Mouse (Mus musculus): ENCODE measurements around the gene Comt.

Gene Comt

GRCm38 (mm10) chr16:18388583-18389435 lies 37.8 kb downstream of the Comt start:
- DNase-seq, result peak in 1 of 2 experiments; percentile 39

DNA sequence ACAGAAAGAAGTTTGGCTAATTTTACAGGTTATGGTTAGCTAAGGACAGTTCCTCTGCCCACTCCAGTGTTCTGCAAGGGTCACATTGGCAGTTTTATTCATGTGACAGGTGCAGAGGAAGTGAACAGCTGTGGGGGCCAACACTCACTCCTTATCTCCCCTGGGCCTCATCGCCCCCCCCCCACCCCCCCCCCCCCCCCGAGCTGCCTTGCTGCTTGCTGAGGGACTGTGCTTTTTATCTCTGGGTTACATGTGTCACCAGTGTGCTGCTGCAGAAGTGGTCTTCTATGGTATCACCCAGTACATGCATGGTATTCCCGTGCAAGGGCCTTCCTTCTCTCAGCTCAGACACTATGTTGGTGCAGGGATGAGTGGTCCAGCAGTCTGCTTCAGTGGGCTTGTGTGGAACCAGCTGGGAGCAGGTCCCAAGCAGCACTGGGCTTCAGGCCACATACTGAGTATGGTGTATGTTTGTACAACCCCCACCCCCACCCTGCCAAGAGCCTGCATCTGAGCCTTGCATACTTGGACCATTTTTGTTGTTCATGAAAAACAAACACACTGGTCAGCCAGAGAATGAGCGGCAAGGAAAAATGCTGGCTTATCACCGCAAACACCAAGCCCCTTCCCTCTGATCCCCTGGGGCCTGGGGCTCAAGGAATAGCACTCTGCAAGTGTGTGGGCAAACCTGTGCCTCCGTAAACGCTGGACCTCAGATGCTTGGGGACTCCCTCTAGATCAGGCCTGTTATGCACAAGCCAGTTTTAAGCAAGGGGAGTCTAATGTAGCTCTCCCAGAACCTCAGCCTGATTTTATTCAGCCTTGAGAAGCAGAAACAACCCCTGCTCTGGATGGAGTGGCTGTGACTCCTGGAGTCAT lies 38.7 kb downstream of the Comt start:
- peak in 1 of 2 experiments; percentile 12 for DNase-seq

GRCm38 (mm10) chr16:18386972-18387371 lies 39.7 kb downstream of the Comt start:
- peak in 1 of 2 experiments; percentile 2 for DNase-seq

DNA sequence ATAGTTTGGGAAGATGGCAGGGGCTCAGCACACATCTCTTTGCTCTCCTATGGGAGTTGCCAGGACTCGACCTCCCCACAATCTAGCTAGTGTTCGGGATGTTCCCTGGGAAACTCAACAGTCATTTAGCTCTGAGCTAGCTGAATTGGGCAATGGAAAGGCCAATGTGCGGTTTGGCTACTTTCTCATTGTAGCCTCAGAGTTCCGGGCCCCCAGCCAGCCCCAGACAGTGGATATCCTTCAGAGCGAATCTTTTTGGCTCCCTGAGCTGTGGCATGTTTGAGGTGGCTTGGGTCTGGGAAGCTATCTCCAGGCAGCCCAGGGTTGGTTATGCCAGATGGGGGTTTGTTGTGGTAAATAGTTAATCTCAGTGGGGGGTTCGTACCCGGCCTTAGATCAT lies 40.2 kb downstream of the Comt start:
- peak; percentile 45 to 55 for DNase-seq

DNA sequence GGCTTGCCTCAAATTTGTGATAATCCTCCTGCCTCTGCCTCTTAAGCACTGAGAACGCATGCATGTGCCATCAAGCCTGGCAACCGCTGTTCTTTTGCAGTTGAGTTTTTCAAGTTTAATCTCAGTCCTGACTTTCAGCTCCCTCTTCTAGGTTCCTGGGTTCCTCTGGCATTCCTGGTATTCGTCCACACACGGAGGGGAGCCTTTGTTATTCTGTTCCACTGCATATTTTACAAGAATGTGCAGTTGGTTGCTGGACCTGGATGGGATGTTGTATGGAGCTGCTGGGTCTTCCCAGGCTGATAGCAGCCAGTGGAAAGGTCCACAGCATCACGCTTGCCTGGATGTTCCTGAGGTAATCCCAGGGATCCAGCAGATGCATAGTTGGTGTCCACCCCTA lies 41.2 kb downstream of the Comt start:
- DNase-seq, result no peak

DNA sequence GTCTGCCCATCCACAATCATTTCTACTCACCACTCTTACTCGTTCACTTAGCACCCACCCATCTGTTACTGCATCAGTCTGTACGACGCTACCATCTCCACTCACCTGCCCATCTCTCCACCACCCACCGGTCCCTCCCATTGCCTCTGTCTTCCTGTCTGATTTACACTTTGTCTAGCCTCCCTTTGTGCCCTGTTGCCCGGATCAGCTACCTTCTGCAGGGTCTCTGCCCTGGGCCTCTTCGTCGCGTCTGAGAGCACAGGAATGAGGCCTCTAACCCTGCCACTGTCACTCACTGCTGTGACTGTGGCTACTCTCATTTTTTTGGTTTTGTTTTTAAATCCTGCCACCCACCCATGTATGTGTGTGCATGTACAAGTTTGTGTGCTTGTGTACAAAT lies 42.0 kb downstream of the Comt start:
- peak in 1 of 2 experiments; percentile 1 for DNase-seq

- DNase-seq, result peak in 1 of 2 experiments; percentile 24
These were observed 42.4 kb downstream of the Comt start for GRCm38 (mm10) chr16:18384211-18384610.

DNA sequence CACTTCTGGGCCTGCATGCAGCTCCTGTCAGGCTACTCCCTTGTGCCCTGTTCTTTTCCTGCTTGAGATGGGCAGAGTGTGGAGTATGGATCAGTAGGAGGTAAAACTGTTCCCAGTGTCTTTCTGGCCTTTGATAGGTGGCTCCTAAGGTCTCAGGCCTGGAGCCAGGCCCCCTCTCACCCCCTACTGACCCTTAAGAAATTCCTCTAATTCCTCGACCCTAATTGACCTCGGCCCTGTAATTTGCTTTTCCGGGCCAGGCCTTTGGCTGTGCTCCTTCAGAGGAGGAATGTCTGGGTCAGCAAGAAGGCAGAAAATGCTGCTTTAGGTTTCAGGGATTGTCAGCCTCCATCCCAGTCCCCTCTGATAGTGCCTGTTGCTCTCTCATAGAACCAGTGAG lies 42.9 kb downstream of the Comt start:
- peak; percentile 59 to 81 for DNase-seq

DNA sequence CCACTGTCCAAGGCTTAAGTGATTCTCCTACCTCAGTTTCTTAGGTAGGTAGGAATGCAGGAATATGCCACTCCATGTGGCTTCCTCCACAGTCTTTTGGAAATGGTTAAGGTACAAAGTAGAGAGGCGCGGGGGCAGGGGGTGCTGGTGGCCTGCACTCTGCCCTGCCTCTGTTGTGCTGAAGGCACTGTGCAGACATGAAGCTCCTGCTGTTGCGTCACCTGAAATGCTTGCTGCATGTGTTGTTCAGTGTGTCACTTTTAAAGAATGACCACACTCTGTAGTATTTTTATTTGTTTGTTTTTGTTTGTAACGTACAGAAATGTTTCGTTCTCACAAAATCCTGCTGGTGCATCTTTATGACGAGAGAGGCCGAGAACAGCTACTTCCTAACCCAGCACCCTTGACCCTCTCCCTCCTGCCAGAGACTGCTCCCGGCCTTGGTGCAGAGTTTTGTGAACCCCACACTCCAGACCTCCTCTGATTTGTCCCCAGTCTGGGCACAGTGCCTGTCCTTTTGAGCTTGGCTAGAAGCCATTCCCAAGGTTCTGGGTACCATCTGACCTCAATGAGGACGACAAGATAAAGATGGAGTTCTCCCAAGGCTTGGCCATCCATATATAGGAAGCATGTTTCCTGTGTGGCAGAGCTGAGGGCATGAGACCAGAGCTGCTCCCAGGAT lies 43.5 kb downstream of the Comt start:
- peak; percentile 56 to 57 for DNase-seq

DNA sequence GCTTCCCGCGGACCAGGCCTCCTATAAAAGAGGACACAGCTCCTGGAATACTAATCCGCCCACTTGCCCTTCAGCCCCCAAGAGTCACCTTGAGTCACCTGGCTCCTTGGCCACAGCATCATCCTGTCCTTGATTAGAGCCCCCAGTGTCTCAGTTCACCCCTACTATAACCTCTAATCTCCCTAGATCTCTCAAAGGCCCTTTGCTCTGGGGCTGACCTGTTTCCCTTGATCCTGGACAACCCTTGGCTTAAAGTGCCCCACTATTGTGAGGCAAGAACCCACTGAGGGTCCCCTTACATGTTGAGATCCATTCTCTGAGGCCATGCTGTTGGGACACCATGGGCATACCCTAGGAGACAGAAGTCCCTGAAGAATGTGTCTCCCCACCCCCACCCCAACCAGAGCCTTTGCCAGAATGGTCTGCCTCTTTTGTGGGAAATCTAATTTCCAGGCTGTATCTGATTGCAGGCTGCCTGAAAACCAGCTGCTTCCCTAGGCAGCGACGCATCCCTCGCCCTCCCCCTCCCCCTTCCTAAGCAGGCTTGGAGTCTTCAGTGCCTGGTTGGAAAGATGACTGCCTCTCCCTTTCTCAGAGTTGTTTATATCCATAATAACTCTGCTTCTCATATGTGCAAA lies 44.9 kb downstream of the Comt start:
- peak in 1 of 2 experiments; percentile 14 for DNase-seq

GRCm38 (mm10) chr16:18380495-18381063 lies 46.1 kb downstream of the Comt start:
- no peak for DNase-seq

DNA sequence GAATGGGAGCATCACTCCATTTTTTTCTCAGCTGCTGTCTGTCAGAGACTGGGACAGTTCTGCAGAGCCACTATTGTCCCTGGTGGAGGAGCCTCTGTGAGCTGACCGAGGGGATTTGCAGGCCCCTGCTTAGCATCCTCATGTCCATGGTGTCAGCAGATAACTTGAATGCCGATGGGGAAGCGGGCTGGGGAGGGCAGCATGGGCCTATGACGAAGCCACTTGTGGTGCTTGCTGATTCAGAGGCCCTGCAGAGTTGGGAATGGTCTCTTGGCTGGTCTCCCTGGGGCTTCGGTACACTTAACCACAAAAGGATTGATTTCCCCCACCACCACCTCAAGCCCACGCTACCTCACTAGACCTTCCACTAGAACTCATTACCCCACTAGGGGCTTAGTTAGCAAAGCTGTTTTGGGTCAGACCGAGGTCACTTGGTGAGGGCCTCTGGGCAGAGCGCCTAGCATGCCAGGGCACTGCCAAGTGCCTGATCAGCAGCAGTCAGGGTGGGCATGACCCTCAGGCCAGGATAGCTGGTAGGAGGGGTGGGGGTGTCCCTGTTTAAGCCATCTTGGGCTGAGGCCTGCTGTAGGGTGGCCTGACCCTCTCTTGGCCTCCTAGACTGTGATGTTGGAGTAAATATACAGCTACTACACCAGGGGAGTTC lies 47.2 kb downstream of the Comt start:
- peak; percentile 65 to 68 for DNase-seq

GRCm38 (mm10) chr16:18378489-18378888 lies 48.2 kb downstream of the Comt start:
- peak in 1 of 2 experiments; percentile 62 for DNase-seq

DNA sequence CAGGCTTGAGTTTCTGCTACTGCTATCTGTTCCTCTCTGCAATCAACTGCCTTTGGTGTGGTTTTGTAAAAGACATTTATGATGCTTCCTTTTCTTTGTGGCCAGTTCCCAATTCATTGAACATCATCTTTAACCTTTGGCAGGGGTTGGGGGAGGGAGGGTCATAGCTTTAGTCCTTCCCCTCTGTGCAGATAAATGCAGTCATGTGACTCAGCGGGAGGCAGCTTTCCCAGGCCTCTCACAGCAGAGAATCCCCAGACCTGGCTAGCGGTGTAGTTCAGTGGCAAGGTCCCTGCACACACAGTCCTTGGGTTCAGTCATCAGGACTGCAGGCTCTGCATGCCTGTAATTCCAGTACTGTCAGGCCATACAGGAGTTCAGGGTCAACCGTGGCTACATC lies 49.4 kb downstream of the Comt start:
- DNase-seq, result peak; percentile 74 to 77

- DNase-seq, result peak; percentile 43 to 53
These were observed 50.2 kb downstream of the Comt start for GRCm38 (mm10) chr16:18376297-18376954.

DNA sequence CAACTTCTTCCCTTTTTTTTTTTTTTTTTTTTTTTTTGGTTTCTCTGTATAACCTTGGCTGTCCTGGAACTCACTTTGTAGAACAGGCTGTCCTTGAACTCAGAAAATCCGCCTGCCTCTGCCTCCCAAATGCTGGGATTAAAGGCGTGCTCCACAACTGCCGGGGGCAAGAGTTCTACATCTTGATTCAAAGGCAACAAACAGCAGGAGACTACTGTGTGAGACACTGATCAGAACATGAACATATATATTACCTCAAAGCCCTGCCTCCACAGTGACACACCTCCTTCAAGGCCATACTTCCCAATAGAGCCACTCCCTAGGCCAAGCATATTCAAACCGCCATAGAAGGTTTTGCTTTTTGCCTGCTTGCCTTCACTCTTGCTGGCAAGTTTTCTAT lies 53.0 kb downstream of the Comt start:
- DNase-seq, result no peak

GRCm38 (mm10) chr16:18370197-18370596 lies 56.5 kb downstream of the Comt start:
- DNase-seq, result no peak

- no peak for DNase-seq
These were observed 59.8 kb downstream of the Comt start for GRCm38 (mm10) chr16:18366849-18367248.

DNA sequence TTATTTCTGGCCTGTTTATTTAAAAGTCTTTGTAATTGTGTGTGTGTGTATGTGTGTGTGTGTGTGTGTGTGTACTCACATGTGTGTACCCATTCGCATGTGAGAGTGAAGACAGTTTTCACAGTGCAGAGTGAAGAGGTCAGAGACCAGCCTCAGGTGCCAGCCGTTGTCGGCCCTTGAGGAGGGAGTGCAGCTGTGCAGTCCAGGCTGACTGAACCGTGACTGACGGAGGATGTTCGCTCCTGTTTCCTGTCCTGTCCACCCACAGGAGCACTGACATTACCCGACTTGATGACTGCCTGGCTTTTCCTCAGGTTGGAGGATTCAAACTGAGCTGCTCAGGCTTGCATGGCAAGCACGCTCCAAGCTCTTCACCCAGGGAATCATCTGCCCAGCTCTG lies 63.7 kb downstream of the Comt start:
- DNase-seq, result peak; percentile 71 to 74

- DNase-seq, result peak in 1 of 2 experiments; percentile 51
These were observed 66.4 kb downstream of the Comt start for GRCm38 (mm10) chr16:18360151-18360805.

Data from kidney, postnatal 36 days (tissue).